Mouse (Mus musculus) CH12.LX (cell line): ENCODE results near the gene Bhmt2.

ENCODE experiments used
- CHD2 ChIP-seq: IDR thresholded peaks from 2 replicates; pipeline ENCODE4 v1.6.1; 2011; ENCODE audit warnings: low read length, improper control_type of control experiment
- CTCF ChIP-seq, 2 experiments: IDR thresholded peaks in 1 of 2; conservative IDR thresholded peaks in 1 of 2; 2 replicates each; pipeline ENCODE4 v1.5.1; 2011 to 2012; ENCODE audit warnings: low read depth in 2 of 2, low read length in 2 of 2, improper control_type of control experiment in 1 of 2, inconsistent platforms in 1 of 2, mild to moderate bottlenecking in 1 of 2, moderate library complexity in 1 of 2
- E2F4 ChIP-seq: IDR thresholded peaks from 2 replicates; pipeline ENCODE4 v1.6.1; 2011; ENCODE audit warnings: low read depth, low read length, improper control_type of control experiment; ENCODE audit not compliant: insufficient replicate concordance
- EP300 ChIP-seq: IDR thresholded peaks from 2 replicates; pipeline ENCODE4 v1.6.1; 2011; ENCODE audit warnings: low read length, improper control_type of control experiment
- HCFC1 ChIP-seq: IDR thresholded peaks from 2 replicates; pipeline ENCODE4 v1.6.1; 2012; ENCODE audit warnings: low read depth, mild to moderate bottlenecking, inconsistent platforms, low read length, improper control_type of control experiment
- MAFK ChIP-seq: IDR thresholded peaks from 2 replicates; pipeline ENCODE4 v1.6.1; 2011; ENCODE audit warnings: low read length, improper control_type of control experiment; ENCODE audit not compliant: insufficient replicate concordance
- NRF1 ChIP-seq: IDR thresholded peaks from 2 replicates; pipeline ENCODE4 v1.6.1; 2014; ENCODE audit warnings: low read depth, mild to moderate bottlenecking, inconsistent platforms, low read length, improper control_type of control experiment, moderate library complexity
- POLR2A ChIP-seq: IDR thresholded peaks from 2 replicates; pipeline ENCODE4 v1.6.1; 2011; ENCODE audit warnings: low read depth, mild to moderate bottlenecking, improper control_type of control experiment, low read length
- TCF12 ChIP-seq: IDR thresholded peaks from 2 replicates; pipeline ENCODE4 v1.6.1; 2014; ENCODE audit warnings: low read depth, mild to moderate bottlenecking, inconsistent platforms, low read length, improper control_type of control experiment
- UBTF ChIP-seq: IDR thresholded peaks from 2 replicates; pipeline ENCODE4 v1.6.1; 2012; ENCODE audit warnings: low read depth, mild to moderate bottlenecking, inconsistent platforms, low read length, improper control_type of control experiment, moderate library complexity

GRCm38 (mm10) chr13:93637282-93638245 is 36.5 kb downstream of the Bhmt2 start, which contains the start of gene Bhmt:
- TF ChIP-seq CHD2 (no peak), CTCF (conservative IDR thresholded peaks at IDR 0.05 in 1 of 2, IDR thresholded peaks at IDR 0.05 in 1 of 2; ENCODE audit: low read depth in 2 of 2, low read length in 2 of 2) (no peak), MAFK (no peak), EP300 (no peak), UBTF (no peak), TCF12 (no peak), E2F4 (no peak), POLR2A (no peak), HCFC1 (no peak), NRF1 (no peak)
